Mouse (Mus musculus) spleen, postnatal 4 days (tissue): Measurements from ENCODE around the gene Clic1.

ENCODE experiments used
- DNase-seq, 2 experiments: peaks; one replicate each; pipeline ENCODE4 v3.0.0; 2022; ENCODE audit warnings: low spot score in 2 of 2

Clic1 gene

GRCm38 (mm10) chr17:35044904-35045806, 4.6 kb upstream of the Clic1 start:
- no peak for DNase-seq

- DNase-seq: peak in 1 of 2 experiments; percentile 71
These were observed 3.7 kb upstream of the Clic1 start for GRCm38 (mm10) chr17:35045807-35046680.

DNA sequence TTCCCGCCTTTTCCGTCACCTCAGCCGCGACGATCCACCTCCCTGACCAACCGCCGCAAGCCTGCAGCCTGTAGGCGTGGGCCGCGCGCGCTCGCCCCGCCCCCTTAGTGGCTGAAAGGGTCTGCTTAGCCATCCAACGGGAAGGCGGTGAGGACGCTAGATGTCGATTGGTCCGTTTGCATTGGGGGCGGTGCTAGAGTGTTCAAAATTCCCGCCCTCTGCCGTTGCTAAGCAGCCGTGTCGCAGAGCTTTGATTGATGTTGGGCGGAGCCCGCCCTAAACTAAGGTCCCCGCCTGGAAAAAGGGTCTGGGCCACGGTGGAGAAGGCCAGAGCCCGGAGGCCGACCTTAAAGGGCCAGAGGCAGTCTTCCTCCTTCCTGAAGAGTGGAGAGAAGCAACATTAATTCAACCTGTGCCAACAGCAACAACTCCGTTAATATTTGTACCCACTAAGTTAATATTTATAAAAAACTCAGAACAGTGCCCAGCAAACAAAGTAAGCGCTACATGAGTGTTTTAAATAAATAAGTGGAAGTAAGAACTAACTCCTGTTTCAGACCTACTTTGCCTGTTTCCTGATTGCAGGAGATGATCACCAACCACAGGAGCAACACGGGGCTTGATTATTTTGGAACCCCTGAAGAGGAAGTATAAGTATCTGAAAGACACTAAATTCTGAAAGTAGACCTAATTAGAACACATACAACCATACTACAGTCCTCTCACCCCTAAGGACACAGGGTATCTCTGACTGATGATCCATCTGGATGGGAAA, 2.9 kb upstream of the Clic1 start, which contains the start of gene Msh5:
TSS of gene Msh5 (minus strand) at position 65 of the 775 bp plus-strand sequence.
- peak; percentile 98 for DNase-seq

DNA sequence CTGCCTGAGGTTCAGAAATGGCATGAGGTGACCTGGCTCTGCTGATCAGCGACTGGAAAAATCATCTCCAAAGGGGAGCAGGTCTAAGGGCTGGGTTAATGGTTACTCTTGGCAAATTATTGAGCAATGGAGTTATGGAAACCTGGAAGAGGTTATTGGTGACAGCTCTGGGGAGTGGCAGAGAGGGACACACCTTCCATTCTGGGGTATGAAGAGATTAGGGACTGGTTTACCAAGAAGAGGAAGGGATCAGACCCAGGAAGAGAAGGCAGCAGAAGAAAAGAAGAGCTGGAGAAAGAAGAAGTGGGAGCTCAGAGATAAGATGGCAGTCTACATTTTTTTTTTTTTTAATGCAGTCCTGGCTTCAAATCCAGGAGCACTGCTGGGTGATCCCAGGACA, 2.1 kb upstream of the Clic1 start:
- DNase-seq: no peak

DNA sequence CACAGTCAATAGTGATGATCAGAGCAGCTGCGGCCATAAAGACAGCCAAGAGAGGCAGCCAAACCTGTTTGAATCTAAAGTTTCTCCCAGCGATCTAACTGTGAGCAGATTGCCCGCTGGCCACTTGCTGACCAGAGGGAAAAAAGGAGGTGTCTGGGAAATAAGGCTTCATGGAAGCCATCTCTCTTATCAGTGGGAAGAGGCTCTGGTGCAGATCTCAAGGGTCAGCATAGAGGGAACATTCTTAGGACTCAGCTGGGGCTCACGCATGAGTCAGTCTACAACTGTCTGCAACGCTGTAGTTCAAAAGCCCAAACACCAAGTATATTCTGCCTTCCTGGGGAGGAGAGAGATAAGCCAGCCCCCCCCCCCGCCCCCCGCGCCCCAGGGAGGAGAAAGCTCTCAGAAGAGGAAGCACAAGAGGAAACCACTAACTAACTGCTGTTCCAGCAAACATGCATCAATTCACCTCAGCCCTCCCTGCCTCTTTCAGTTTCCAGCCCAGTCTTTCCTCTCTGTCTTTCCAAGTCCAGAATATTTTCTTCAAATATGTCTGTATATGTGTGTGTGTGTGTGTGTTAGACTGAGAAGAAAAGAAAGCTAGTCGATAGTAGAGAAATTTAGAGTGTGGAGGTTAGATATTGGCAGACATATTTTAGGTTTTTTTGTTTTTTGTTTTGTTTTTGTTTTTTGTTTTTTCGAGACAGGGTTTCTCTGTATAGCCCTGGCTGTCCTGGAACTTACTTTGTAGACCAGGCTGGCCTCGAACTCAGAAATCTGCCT, 1.4 kb upstream of the Clic1 start:
- peak; percentile 41 to 69 for DNase-seq

DNA sequence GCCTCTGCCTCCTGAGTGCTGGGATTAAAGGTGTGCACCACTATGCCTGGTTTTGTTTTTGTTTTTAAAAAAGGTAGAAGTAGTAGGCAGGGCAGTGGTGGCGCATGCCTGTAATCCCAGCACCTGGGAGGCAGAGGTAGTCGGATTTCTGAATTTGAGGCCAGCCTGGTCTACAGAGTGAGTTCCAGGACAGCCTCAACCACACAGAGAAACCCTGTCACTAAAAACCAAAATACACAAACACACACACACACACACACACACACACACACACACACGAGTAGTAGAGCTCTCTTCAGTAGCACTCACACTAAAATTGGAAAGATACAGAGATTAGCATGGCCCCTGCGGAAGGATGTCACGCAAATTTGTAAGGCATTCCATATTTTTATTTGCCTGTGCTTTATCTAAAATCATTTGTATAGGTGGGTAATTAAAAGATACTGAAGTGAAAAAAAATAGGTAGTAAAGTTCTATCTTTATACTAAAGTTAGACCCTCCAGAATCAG, 780 bp upstream of the Clic1 start:
- DNase-seq: no peak

DNA sequence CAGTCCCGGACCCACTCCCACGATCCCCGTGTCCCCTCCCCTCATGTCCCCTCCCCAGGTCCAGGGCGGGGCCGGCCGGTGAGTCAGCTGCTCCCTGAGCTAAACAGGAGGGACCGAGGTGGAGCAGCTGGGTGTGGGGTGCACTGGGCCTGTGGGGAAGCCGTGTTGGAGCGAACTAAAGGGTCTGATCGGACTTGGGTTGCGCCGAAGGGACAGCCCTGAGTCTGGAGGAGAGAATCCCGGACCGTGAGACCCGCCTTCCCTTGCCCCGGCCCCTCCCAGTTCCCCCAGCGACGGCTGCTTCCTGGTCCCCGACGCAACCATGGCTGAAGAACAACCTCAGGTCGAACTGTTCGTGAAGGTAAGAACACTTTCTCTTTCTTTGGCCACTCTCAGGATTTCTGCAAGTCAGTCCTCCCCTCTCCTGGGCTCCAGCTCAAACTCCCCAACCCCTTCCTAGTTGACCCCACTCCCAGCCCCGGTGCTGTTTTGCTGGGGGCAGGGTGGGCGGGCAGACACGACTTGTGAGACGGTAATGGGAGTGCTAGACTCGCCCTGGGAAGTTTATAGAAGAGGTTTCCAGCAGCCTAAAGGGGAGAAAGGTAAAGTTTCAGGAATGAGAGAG, 472 bp downstream of the Clic1 start:
- DNase-seq: peak; percentile 82 to 90

- DNase-seq: peak; percentile 70 to 85
These were observed 1.7 kb downstream of the Clic1 start for GRCm38 (mm10) chr17:35051156-35052086.

DNA sequence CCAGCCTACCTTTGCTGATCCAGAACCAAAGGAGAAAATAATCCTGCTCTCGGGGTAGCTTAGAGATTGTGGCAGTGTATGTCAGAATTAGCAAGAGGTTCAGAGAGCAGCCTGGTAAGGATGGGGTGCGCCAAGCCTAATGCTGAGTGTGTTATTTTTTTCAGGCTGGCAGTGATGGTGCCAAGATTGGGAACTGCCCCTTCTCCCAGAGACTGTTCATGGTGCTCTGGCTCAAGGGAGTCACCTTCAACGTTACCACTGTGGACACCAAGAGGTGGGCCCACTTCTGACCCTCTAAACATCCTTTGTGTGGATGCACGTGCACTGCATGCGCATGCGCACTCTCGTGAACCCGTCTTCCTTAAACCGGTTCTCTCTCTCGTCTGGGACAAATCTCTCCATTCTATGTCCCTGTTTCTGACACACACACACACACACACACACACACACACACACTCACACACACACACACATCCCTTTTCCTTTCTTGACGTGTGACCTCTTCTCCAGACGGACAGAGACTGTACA, 2.6 kb downstream of the Clic1 start:
- DNase-seq: no peak

GRCm38 (mm10) chr17:35055691-35056495, 6.1 kb downstream of the Clic1 start:
- DNase-seq: no peak

GRCm38 (mm10) chr17:35057090-35057489, 7.3 kb downstream of the Clic1 start:
- DNase-seq: no peak

DNA sequence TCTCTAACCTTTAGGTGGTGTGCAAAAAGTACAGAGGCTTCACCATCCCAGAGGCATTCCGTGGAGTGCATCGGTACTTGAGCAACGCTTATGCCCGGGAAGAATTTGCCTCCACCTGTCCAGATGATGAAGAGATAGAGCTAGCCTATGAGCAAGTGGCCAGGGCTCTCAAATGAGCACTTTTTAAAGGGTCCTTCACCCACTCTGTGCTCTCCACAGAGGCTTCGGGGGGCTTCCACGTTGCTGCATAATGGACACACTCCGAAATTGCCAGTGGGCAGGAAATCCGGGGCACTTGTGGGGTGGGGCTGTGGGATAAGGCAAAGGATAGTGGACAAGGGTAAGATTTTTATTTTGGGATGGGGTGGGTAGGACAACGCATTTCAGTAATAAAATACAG, 8.6 kb downstream of the Clic1 start:
- no peak for DNase-seq

GRCm38 (mm10) chr17:35058911-35059892, 9.4 kb downstream of the Clic1 start, which contains the start of gene Ddah2:
TSS of gene Ddah2 (plus strand) at chr17:35059035.
- peak; percentile 88 to 95 for DNase-seq

GRCm38 (mm10) chr17:35060071-35060470, 10.3 kb downstream of the Clic1 start:
- DNase-seq: no peak

GRCm38 (mm10) chr17:35060737-35061297, 11.1 kb downstream of the Clic1 start:
- DNase-seq: peak; percentile 54 to 70

DNA sequence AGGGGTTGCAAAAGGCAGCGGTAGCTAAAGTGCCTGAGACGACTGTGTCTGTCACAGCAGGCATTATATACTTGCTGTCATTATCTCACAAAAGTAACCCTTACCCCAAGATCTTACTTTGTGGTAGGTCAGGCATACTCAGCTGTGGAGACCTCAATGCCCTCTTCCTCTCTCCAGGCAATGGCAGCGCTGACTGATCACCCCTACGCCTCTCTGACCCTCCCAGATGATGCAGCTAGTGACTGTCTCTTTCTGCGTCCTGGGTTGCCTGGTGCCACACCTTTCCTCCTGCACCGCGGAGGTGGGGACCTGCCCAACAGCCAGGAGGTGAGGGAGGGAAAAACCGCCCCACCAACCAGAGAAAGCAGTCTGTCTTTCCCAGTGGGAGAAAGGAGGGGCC, 11.5 kb downstream of the Clic1 start:
- DNase-seq: no peak
